Mouse (Mus musculus): Measurements from ENCODE around the gene Fnip2. TPM values are rescaled to one million over a fixed set of nuclear protein-coding genes. Genes with fewer than 3 reads are reported as not detected.

Fnip2 gene
- polyA plus RNA-seq, 1 experiment from 2014 or later: 5.3 TPM

- Histone ChIP-seq H3K27ac (ENCODE audit: poor library complexity, severe bottlenecking) (no peak overlapping the region), H3K27me3 (replicated peaks) (no peaks in the 10 kb centered on the region), H3K4me1 (replicated peaks) (peaks cover 39% of the 10 kb centered on the region), H3K4me3 (no peak overlapping the region), H3K9me3 (replicated peaks) (no peaks in the 10 kb centered on the region), H3K4me2 (no peak overlapping the region), H3K9ac (no peak overlapping the region), H3K36me3 (no peaks in the 10 kb centered on the region)
- WGBS: 73% methylated on average over 4 of the region's 4 CpGs
- ATAC-seq (ENCODE audit: insufficient number of reproducible peaks, low FRiP score): no peak
Observed at GRCm38 (mm10) chr3:79523349-79523748, 44.2 kb downstream of the Fnip2 start.

GRCm38 (mm10) chr3:79519862-79520261, 47.7 kb downstream of the Fnip2 start:
- no peaks in the 10 kb centered on the region for H3K27me3 ChIP-seq (replicated peaks)
- peaks cover 44% of the 10 kb centered on the region for H3K4me1 ChIP-seq (replicated peaks)
- no peak overlapping the region for H3K4me3 ChIP-seq
- 0 out of 2 replicates have a peak, but pooled peaks cover 2% of the 10 kb centered on the region for H3K36me3 ChIP-seq
- WGBS: 40% methylated on average over 9 of the region's 9 CpGs
- H3K27ac ChIP-seq (ENCODE audit: poor library complexity, severe bottlenecking): peak overlapping the region; percentile 71
- no peak for ATAC-seq (ENCODE audit: insufficient number of reproducible peaks, low FRiP score)
- H3K9ac ChIP-seq: no peak overlapping the region
- no peak overlapping the region; the same call in 1 of the 2 replicates for H3K4me2 ChIP-seq
- no peaks in the 10 kb centered on the region for H3K9me3 ChIP-seq (replicated peaks)

GRCm38 (mm10) chr3:79518761-79519527, 48.7 kb downstream of the Fnip2 start:
- no peak overlapping the region for H3K4me3 ChIP-seq
- H3K27ac ChIP-seq (ENCODE audit: poor library complexity, severe bottlenecking): peak overlapping the region; percentile 71
- H3K9me3 ChIP-seq (replicated peaks): no peaks in the 10 kb centered on the region
- ATAC-seq (ENCODE audit: insufficient number of reproducible peaks, low FRiP score): peak; percentile 78
- 19% methylated on average over 13 of the region's 13 CpGs for WGBS
- H3K4me1 ChIP-seq (replicated peaks): peaks cover 53% of the 10 kb centered on the region
- peak overlapping the region; percentile 43 for H3K4me2 ChIP-seq
- no peaks in the 10 kb centered on the region for H3K27me3 ChIP-seq (replicated peaks)
- H3K36me3 ChIP-seq: 0 out of 2 replicates have a peak, but pooled peaks cover 2% of the 10 kb centered on the region
- peak overlapping the region; percentile 46; the same call in 1 of the 2 replicates for H3K9ac ChIP-seq

GRCm38 (mm10) chr3:79517884-79518591, 49.6 kb downstream of the Fnip2 start:
- Histone ChIP-seq H3K9ac (no peak overlapping the region), H3K9me3 (replicated peaks) (no peaks in the 10 kb centered on the region), H3K27me3 (replicated peaks) (no peaks in the 10 kb centered on the region), H3K4me2 (no peak overlapping the region), H3K27ac (ENCODE audit: poor library complexity, severe bottlenecking) (no peak overlapping the region), H3K4me3 (no peak overlapping the region), H3K4me1 (replicated peaks) (peaks cover 53% of the 10 kb centered on the region), H3K36me3 (0 out of 2 replicates have a peak, but pooled peaks cover 2% of the 10 kb centered on the region)
- no peak for ATAC-seq (ENCODE audit: insufficient number of reproducible peaks, low FRiP score)
- WGBS: 77% methylated on average over 17 of the region's 17 CpGs

- WGBS: 91% methylated on average over 4 of the region's 4 CpGs
- Histone ChIP-seq H3K9me3 (replicated peaks) (no peaks in the 10 kb centered on the region), H3K4me1 (replicated peaks) (peaks cover 53% of the 10 kb centered on the region), H3K36me3 (0 out of 2 replicates have a peak, but pooled peaks cover 2% of the 10 kb centered on the region), H3K4me3 (no peak overlapping the region), H3K27me3 (replicated peaks) (no peaks in the 10 kb centered on the region), H3K27ac (ENCODE audit: poor library complexity, severe bottlenecking) (no peak overlapping the region), H3K9ac (no peak overlapping the region), H3K4me2 (no peak overlapping the region)
- no peak for ATAC-seq (ENCODE audit: insufficient number of reproducible peaks, low FRiP score)
Observed at GRCm38 (mm10) chr3:79516958-79517357, 50.6 kb downstream of the Fnip2 start.

- Histone ChIP-seq H3K27ac (ENCODE audit: poor library complexity, severe bottlenecking) (no peak overlapping the region), H3K27me3 (replicated peaks) (no peaks in the 10 kb centered on the region), H3K4me1 (replicated peaks) (peaks cover 53% of the 10 kb centered on the region), H3K9me3 (replicated peaks) (no peaks in the 10 kb centered on the region), H3K9ac (no peak overlapping the region), H3K4me2 (peak overlapping the region; percentile 42), H3K4me3 (0 out of 2 replicates have a peak overlapping the region, but pooled peaks have one; percentile 3), H3K36me3 (0 out of 2 replicates have a peak, but pooled peaks cover 2% of the 10 kb centered on the region)
- WGBS: 45% methylated on average over 14 of the region's 14 CpGs
- ATAC-seq (ENCODE audit: insufficient number of reproducible peaks, low FRiP score): peak; percentile 49; the same call in 1 of the 2 replicates
Observed at GRCm38 (mm10) chr3:79516099-79516920, 51.3 kb downstream of the Fnip2 start.

- Histone ChIP-seq H3K4me2 (no peak overlapping the region), H3K4me3 (no peak overlapping the region), H3K9ac (no peak overlapping the region), H3K9me3 (replicated peaks) (no peaks in the 10 kb centered on the region), H3K4me1 (replicated peaks) (peaks cover 41% of the 10 kb centered on the region), H3K27ac (ENCODE audit: poor library complexity, severe bottlenecking) (no peak overlapping the region), H3K27me3 (replicated peaks) (no peaks in the 10 kb centered on the region), H3K36me3 (peaks cover 6% of the 10 kb centered on the region; the same call in 1 of the 2 replicates)
- no peak for ATAC-seq (ENCODE audit: insufficient number of reproducible peaks, low FRiP score)
- 89% methylated on average over 2 of the region's 2 CpGs for WGBS
Observed at GRCm38 (mm10) chr3:79514304-79514703, 53.3 kb downstream of the Fnip2 start.

GRCm38 (mm10) chr3:79501166-79501728, 66.3 kb downstream of the Fnip2 start:
- Histone ChIP-seq H3K27me3 (replicated peaks) (no peaks in the 10 kb centered on the region), H3K36me3 (peaks cover 42% of the 10 kb centered on the region), H3K4me1 (replicated peaks) (no peaks in the 10 kb centered on the region), H3K4me3 (no peak overlapping the region), H3K9me3 (replicated peaks) (no peaks in the 10 kb centered on the region), H3K9ac (no peak overlapping the region), H3K27ac (ENCODE audit: poor library complexity, severe bottlenecking) (no peak overlapping the region), H3K4me2 (no peak overlapping the region)
- 78% methylated on average over 2 of the region's 2 CpGs for WGBS
- no peak for ATAC-seq (ENCODE audit: insufficient number of reproducible peaks, low FRiP score)

GRCm38 (mm10) chr3:79500279-79500678, 67.3 kb downstream of the Fnip2 start:
- H3K9me3 ChIP-seq (replicated peaks): no peaks in the 10 kb centered on the region
- H3K36me3 ChIP-seq: peaks cover 38% of the 10 kb centered on the region
- H3K27me3 ChIP-seq (replicated peaks): no peaks in the 10 kb centered on the region
- H3K4me1 ChIP-seq (replicated peaks): no peaks in the 10 kb centered on the region
- WGBS: 85% methylated on average over 10 of the region's 10 CpGs
- no peak overlapping the region for H3K4me2 ChIP-seq
- H3K4me3 ChIP-seq: no peak overlapping the region
- H3K9ac ChIP-seq: no peak overlapping the region
- H3K27ac ChIP-seq (ENCODE audit: poor library complexity, severe bottlenecking): no peak overlapping the region
- ATAC-seq (ENCODE audit: insufficient number of reproducible peaks, low FRiP score): no peak

GRCm38 (mm10) chr3:79496668-79497067, 70.9 kb downstream of the Fnip2 start:
- WGBS: 84% methylated on average over 6 of the region's 6 CpGs
- Histone ChIP-seq H3K36me3 (peaks cover 53% of the 10 kb centered on the region), H3K4me2 (no peak overlapping the region), H3K27me3 (replicated peaks) (no peaks in the 10 kb centered on the region), H3K9me3 (replicated peaks) (no peaks in the 10 kb centered on the region), H3K4me1 (replicated peaks) (0 out of 2 replicates have a peak, but pooled peaks cover 3% of the 10 kb centered on the region), H3K4me3 (no peak overlapping the region), H3K9ac (no peak overlapping the region), H3K27ac (ENCODE audit: poor library complexity, severe bottlenecking) (no peak overlapping the region)
- ATAC-seq (ENCODE audit: insufficient number of reproducible peaks, low FRiP score): no peak

Measured in heart, embryonic 12.5 days (tissue).